Mouse (Mus musculus): Measurements from ENCODE around the gene Npas2.

DNA sequence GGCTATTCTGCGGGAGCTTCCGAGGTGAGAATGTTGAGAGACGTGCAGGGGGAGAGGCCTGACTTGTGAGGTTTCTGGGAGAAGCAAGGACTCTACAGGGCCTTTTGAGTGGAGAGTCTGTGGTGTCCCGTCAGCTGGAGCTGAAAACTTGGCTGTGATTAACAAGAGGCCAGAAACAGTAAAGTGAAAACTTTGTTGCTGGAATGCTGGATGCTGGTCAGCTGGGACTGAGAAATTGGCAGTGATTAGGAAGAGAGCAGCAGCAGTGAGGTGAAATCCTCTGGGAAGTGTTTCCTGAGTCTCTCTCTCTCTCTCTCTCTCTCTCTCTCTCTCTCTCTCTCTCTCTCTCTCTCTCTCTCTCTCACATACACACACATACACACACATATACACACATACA, 148.3 kb downstream of the Npas2 start:
- TF ChIP-seq CTCF (IDR thresholded peaks at IDR 0.05; ENCODE audit: insufficient read depth, low read length) (no peak), POLR2A (IDR thresholded peaks at IDR 0.05; ENCODE audit: borderline replicate concordance, extremely low read depth, low read depth, low read length) (no peak)

Measured in lung, adult 2 months (tissue).